Comparison of ENCODE assay signal across 8 mouse cellular contexts in the genomic region with DNA sequence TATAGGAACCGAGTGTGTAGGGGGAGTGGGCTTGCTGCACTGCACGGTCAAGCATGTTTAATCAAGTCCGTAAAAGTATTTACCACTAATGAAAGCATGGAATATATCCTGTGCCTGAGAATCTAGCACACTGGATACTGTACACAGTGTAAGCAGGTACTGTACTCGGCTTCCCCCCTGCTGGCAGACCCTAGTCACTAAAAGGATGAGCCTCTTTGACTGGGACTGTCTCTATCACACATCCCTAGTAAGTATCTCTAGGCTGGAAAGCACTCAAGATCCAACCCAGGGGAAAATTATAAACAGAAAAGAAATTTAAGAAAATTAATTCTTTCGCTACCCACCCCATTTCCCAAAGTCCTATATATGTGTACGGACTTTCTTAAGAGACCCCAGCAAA. TPM values are rescaled to one million over a fixed set of nuclear protein-coding genes. Genes with fewer than 3 reads are reported as not detected.
DNase-seq lines count a peak whose midpoint lies in the region; ATAC-seq and TF ChIP-seq lines count a peak whose summit lies in the region.

No protein-coding gene starts in this region.

- no peaks in the 10 kb centered on the region for H3K9me3 ChIP-seq in CH12.LX (replicated peaks; ENCODE audit: low read length)
- no peaks in the 10 kb centered on the region for H3K9me3 ChIP-seq in embryonic facial prominence, embryonic 11.5 days (replicated peaks; ENCODE audit: control insufficient read depth, low read length)
- no peaks in the 10 kb centered on the region for H3K9me3 ChIP-seq in lung, postnatal 0 days (ENCODE audit: low read length)

- no peak for ATAC-seq in embryonic facial prominence, embryonic 11.5 days (replicated peaks; ENCODE audit: insufficient number of reproducible peaks, low FRiP score, low TSS enrichment, low read depth)
- ATAC-seq in lung, postnatal 0 days, result no peak

- peak overlapping the region; percentile 96 for H3K4me3 ChIP-seq in gastrocnemius, adult 2 months
- peak overlapping the region; percentile 70 to 94 (median 79) for H3K4me3 ChIP-seq in CH12.LX (replicated peaks in 1 of 3; ENCODE audit: low read depth in 2 of 3, low read length in 2 of 3, poor library complexity in 1 of 3)
- peak overlapping the region; percentile 88 for H3K4me3 ChIP-seq in embryonic facial prominence, embryonic 11.5 days (ENCODE audit: low read depth, low read length)
- peak overlapping the region; percentile 90 for H3K4me3 ChIP-seq in lung, postnatal 0 days (ENCODE audit: low read depth, low read length)
- peak overlapping the region; percentile 95; the same call in 1 of the 2 replicates for H3K4me3 ChIP-seq in small intestine, adult 2 months (ENCODE audit: low read depth, low read length)

- H3K36me3 ChIP-seq in CH12.LX (replicated peaks in 1 of 2; ENCODE audit: control insufficient read depth in 1 of 2, insufficient read depth in 1 of 2, low read length in 1 of 2), result peaks cover 4 to 16% of the 10 kb centered on the region in 2 experiments
- no peaks in the 10 kb centered on the region; the same call in 1 of the 2 replicates for H3K36me3 ChIP-seq in embryonic facial prominence, embryonic 11.5 days (replicated peaks; ENCODE audit: control insufficient read depth, insufficient read depth, low read depth, low read length)
- H3K36me3 ChIP-seq in lung, postnatal 0 days (ENCODE audit: insufficient read depth, low read length), result no peaks in the 10 kb centered on the region
- peaks cover 3% of the 10 kb centered on the region; the same call in 1 of the 2 replicates for H3K36me3 ChIP-seq in small intestine, adult 2 months (ENCODE audit: control insufficient read depth, insufficient read depth, low read length)

- DNase-seq in gastrocnemius, adult 2 months, result no peak
- DNase-seq in gastrocnemius, postnatal 25 days, result no peak
- DNase-seq in CH12.LX (ENCODE audit: extremely low read depth), result peak; percentile 65
- DNase-seq in embryonic facial prominence, embryonic 11.5 days (ENCODE audit: low spot score), result peak; percentile 49
- DNase-seq in induced T-regulatory cell, adult 2 months (ENCODE audit: low read depth), result peak; percentile 73
- peak; percentile 43 for DNase-seq in lung, postnatal 0 days (ENCODE audit: low spot score)
- DNase-seq in layer of hippocampus, postnatal 25 days (ENCODE audit: extremely low spot score in 1 of 2, low spot score in 1 of 2), result no peak

- H3K4me1 ChIP-seq in CH12.LX (ENCODE audit: control insufficient read depth in 1 of 2, insufficient read depth in 2 of 2), result peaks cover 11 to 55% of the 10 kb centered on the region in 2 experiments
- H3K4me1 ChIP-seq in embryonic facial prominence, embryonic 11.5 days (ENCODE audit: control insufficient read depth, insufficient read depth, low read length), result no peaks in the 10 kb centered on the region
- H3K4me1 ChIP-seq in lung, postnatal 0 days (ENCODE audit: insufficient read depth, low read depth, low read length), result no peaks in the 10 kb centered on the region
- peaks cover 6% of the 10 kb centered on the region; the same call in 1 of the 2 replicates for H3K4me1 ChIP-seq in small intestine, adult 2 months (ENCODE audit: control insufficient read depth, insufficient read depth, insufficient read length, low read length)

- dilution Hi-C loops in CH12.LX (cut with MboI; ENCODE audit: extremely low pct_ligation_motif_present, extremely low pct_unique_long_range_greater_than_20kb, low sequenced_read_pairs), result no loop called here

- peak; percentile 32 for TF ChIP-seq CTCF in gastrocnemius, adult 2 months (IDR thresholded peaks at IDR 0.05)
- peak; percentile 39 to 58; a peak in 3 of 4 replicates for TF ChIP-seq CTCF in CH12.LX (conservative IDR thresholded peaks at IDR 0.05 in 1 of 2, IDR thresholded peaks at IDR 0.05 in 1 of 2; ENCODE audit: low read depth in 2 of 2, low read length in 2 of 2)
- TF ChIP-seq CTCF in lung, postnatal 0 days (IDR thresholded peaks at IDR 0.05), result peak; percentile 64
- no peak for TF ChIP-seq CTCF in small intestine, adult 2 months (IDR thresholded peaks at IDR 0.05; ENCODE audit: extremely low read depth, insufficient read length, insufficient replicate concordance, low read depth, low read length)

- peak overlapping the region; percentile 81 for H3K9ac ChIP-seq in CH12.LX (ENCODE audit: insufficient read depth, low read depth)
- peak overlapping the region; percentile 100 for H3K9ac ChIP-seq in embryonic facial prominence, embryonic 11.5 days (replicated peaks; ENCODE audit: low read length)
- H3K9ac ChIP-seq in lung, postnatal 0 days (replicated peaks; ENCODE audit: low read depth), result no peak overlapping the region

- peaks cover 61% of the 10 kb centered on the region for H3K79me2 ChIP-seq in CH12.LX (replicated peaks; ENCODE audit: control insufficient read depth, extremely low read depth, insufficient read depth, poor library complexity, severe bottlenecking)

- intact Hi-C loops in gastrocnemius, adult 2 months (cut with DNase I), result loop anchor here (10.0 kb wide), 1 partner anchor 252 kb away; no protein-coding TSS in a partner anchor

- in situ Hi-C loops in CH12.LX (cut with MboI; ENCODE audit: low pct_ligation_motif_present, low pct_unique_long_range_greater_than_20kb, low sequenced_read_pairs), result no loop called here

- TF ChIP-seq EP300 in CH12.LX (IDR thresholded peaks at IDR 0.05; ENCODE audit: low read length), result no peak
- no peak for TF ChIP-seq EP300 in lung, postnatal 0 days (IDR thresholded peaks at IDR 0.05)

- no peaks in the 10 kb centered on the region for H3K27me3 ChIP-seq in CH12.LX (replicated peaks)
- no peaks in the 10 kb centered on the region for H3K27me3 ChIP-seq in embryonic facial prominence, embryonic 11.5 days (ENCODE audit: control insufficient read depth, insufficient read depth, low read length)
- H3K27me3 ChIP-seq in lung, postnatal 0 days (replicated peaks; ENCODE audit: insufficient read depth, low read length), result no peaks in the 10 kb centered on the region
- no peaks in the 10 kb centered on the region for H3K27me3 ChIP-seq in small intestine, adult 2 months (ENCODE audit: control insufficient read depth, insufficient read depth, low read length)

- peak; percentile 43 for TF ChIP-seq RAD21 in CH12.LX (IDR thresholded peaks at IDR 0.05; ENCODE audit: low read depth, low read length)

- H3K27ac ChIP-seq in gastrocnemius, adult 2 months, result peak overlapping the region; percentile 92
- H3K27ac ChIP-seq in CH12.LX (ENCODE audit: insufficient read depth, low read depth), result peak overlapping the region; percentile 85
- peak overlapping the region; percentile 15; the same call in 1 of the 2 replicates for H3K27ac ChIP-seq in embryonic facial prominence, embryonic 11.5 days (replicated peaks; ENCODE audit: low read depth, low read length)
- no peak overlapping the region for H3K27ac ChIP-seq in lung, postnatal 0 days (ENCODE audit: low read length)
- peak overlapping the region; percentile 25 for H3K27ac ChIP-seq in small intestine, adult 2 months (ENCODE audit: insufficient read depth, low read depth, low read length)

- WGBS in embryonic facial prominence, embryonic 11.5 days, result 35% methylated on average over 6 of the region's 6 CpGs
- WGBS in lung, postnatal 0 days, result 15% methylated on average over 6 of the region's 6 CpGs
- WGBS in small intestine, adult 2 months, result 21% methylated on average over 6 of the region's 6 CpGs

- peak overlapping the region; percentile 60 for H3K4me2 ChIP-seq in CH12.LX (ENCODE audit: insufficient read depth, low read depth, poor library complexity, severe bottlenecking)
- H3K4me2 ChIP-seq in embryonic facial prominence, embryonic 11.5 days (ENCODE audit: low read depth, low read length), result peak overlapping the region; percentile 49
- peak overlapping the region; percentile 100 for H3K4me2 ChIP-seq in lung, postnatal 0 days (replicated peaks; ENCODE audit: low read depth, low read length)

- TF ChIP-seq POLR2A in CH12.LX (IDR thresholded peaks at IDR 0.05; ENCODE audit: low read depth, low read length), result no peak
- no peak for TF ChIP-seq POLR2A in small intestine, adult 2 months (IDR thresholded peaks at IDR 0.05; ENCODE audit: low read depth, low read length)

TF ChIP-seq in CH12.LX, 34 proteins besides CTCF, POLR2A, EP300 and RAD21 (continues in another document):
- TF ChIP-seq CHD1 (IDR thresholded peaks at IDR 0.05; ENCODE audit: low read depth, low read length) (no peak), KAT2A (IDR thresholded peaks at IDR 0.05; ENCODE audit: insufficient replicate concordance, low read length) (no peak), ZC3H11A (IDR thresholded peaks at IDR 0.05; ENCODE audit: low read depth, low read length) (no peak), MAZ (IDR thresholded peaks at IDR 0.05; ENCODE audit: low read depth, low read length) (0 out of 2 replicates have a peak, but pooled peaks have one; percentile 33), ZKSCAN1 (IDR thresholded peaks at IDR 0.05; ENCODE audit: borderline replicate concordance, low read depth, low read length) (no peak), ELF1 (IDR thresholded peaks at IDR 0.05; ENCODE audit: low read depth, low read length) (0 out of 2 replicates have a peak, but pooled peaks have one; percentile 4), SIN3A (IDR thresholded peaks at IDR 0.05; ENCODE audit: low read length) (peak; percentile 72; the same call in 1 of the 2 replicates), SMC3 (IDR thresholded peaks at IDR 0.05; ENCODE audit: low read depth, low read length) (peak; percentile 46), RCOR1 (conservative IDR thresholded peaks at IDR 0.05; ENCODE audit: low read depth, low read length) (no peak), MYC (IDR thresholded peaks at IDR 0.05; ENCODE audit: low read depth, low read length) (no peak), MAFK (IDR thresholded peaks at IDR 0.05; ENCODE audit: insufficient replicate concordance, low read length) (0 out of 2 replicates have a peak, but pooled peaks have one; percentile 6), PAX5 (IDR thresholded peaks at IDR 0.05; ENCODE audit: low read length) (no peak), GABPA (IDR thresholded peaks at IDR 0.05; ENCODE audit: insufficient replicate concordance, low read depth, low read length) (no peak), BHLHE40 (IDR thresholded peaks at IDR 0.05; ENCODE audit: low read depth, low read length) (peak; percentile 15; the same call in 1 of the 2 replicates), E2F4 (IDR thresholded peaks at IDR 0.05; ENCODE audit: insufficient replicate concordance, low read depth, low read length) (no peak)

RNA-seq across cellular contexts. Expression of a gene that starts 2.8 kb away (rescaled TPM):
- total RNA-seq in gastrocnemius, adult 2 months (2021), result 10 to 100 TPM in 1 of 2 experiments, 1 to 10 TPM in 1; 9.6 to 10.8 TPM
- total RNA-seq in gastrocnemius, postnatal 25 days (2021), result 10 to 100 TPM in 1 of 2 experiments, 1 to 10 TPM in 1; 7.8 to 10.2 TPM
- total RNA-seq in CH12.LX (2012; rRNA removed), result 7.6 and 9.4 TPM in 2 replicates
- 12.9 and 13.2 TPM in 2 replicates for total RNA-seq in CH12.LX (2014; rRNA removed)
- polyA plus RNA-seq in CH12.LX (2012; ENCODE audit: insufficient read length, low read depth), result 18.2 and 20.7 TPM in 2 replicates
- 19.0 and 19.6 TPM in 2 replicates for polyA plus RNA-seq in embryonic facial prominence, embryonic 11.5 days (2014; fragmentation: Nextera tagmentation; extraction: Ambion mirVana)
- polyA plus RNA-seq in lung, postnatal 0 days (2015; fragmentation: Nextera tagmentation; extraction: Ambion mirVana), result 2.6 and 3.0 TPM in 2 replicates
- polyA plus RNA-seq in small intestine, adult 2 months (2012; rRNA removed), result 1.3 and 3.4 TPM in 2 replicates
- 10 to 100 TPM; 24.2 to 25.6 TPM for total RNA-seq in layer of hippocampus, postnatal 25 days (2021)

Comparison
In these comparisons a context has a peak if more than half of its experiments do, and no peak if none do; other contexts are left out.
1. DNase-seq: peak in CH12.LX (single experiment), embryonic facial prominence, embryonic 11.5 days (single experiment), induced T-regulatory cell, adult 2 months (single experiment) and lung, postnatal 0 days (single experiment); none in gastrocnemius, adult 2 months (single experiment), gastrocnemius, postnatal 25 days (single experiment) and layer of hippocampus, postnatal 25 days (0 of 2).
2. H3K4me2 ChIP-seq: peak in every context shown above with its lines; median percentile 100 in lung, postnatal 0 days; 60 in CH12.LX; 49 in embryonic facial prominence, embryonic 11.5 days.
3. Peak in every context shown above with its lines, with median percentiles within 50 percentile points of each other: H3K4me3 ChIP-seq.